Mouse (Mus musculus): ENCODE measurements around the gene Smarcd3.

- no peak for TF ChIP-seq CTCF (conservative IDR thresholded peaks at IDR 0.05; ENCODE audit: insufficient read depth, insufficient read length, low read depth, low read length)
- no peak for TF ChIP-seq POLR2A (IDR thresholded peaks at IDR 0.05; ENCODE audit: low read depth, low read length)
Measured at GRCm38 (mm10) chr5:24635093-24635492, 10.9 kb upstream of the Smarcd3 start.
